Mouse (Mus musculus) neural tube, embryonic 15.5 days (tissue): ENCODE data around the gene Aars2. TPM values are rescaled to one million over a fixed set of nuclear protein-coding genes. Genes with fewer than 3 reads are reported as not detected.
A peak's percentile ranks its signal among the peaks of the same experiment; 100 is the strongest.

Source experiments
- ATAC-seq: fragments of 200-750 bp; cut with Nextera tagmentation; 2 replicates; pipeline ENCODE4 v1.8.0; 2017; ENCODE audit warnings: mild to moderate bottlenecking, moderate TSS enrichment, moderate library complexity; ENCODE audit not compliant: low FRiP score
- H3K27ac ChIP-seq: fragments of 300-500 bp; sonication (generic); replicated peaks from 2 replicates; pipeline ENCODE4 v1.5.1; 2015; ENCODE audit warnings: mild to moderate bottlenecking, inconsistent platforms
- H3K27me3 ChIP-seq: fragments of 300-500 bp; sonication (generic); replicated peaks from 2 replicates; pipeline ENCODE4 v1.6.1; 2015; ENCODE audit warnings: inconsistent platforms
- H3K36me3 ChIP-seq: fragments of 300-500 bp; sonication (generic); 2 replicates; pipeline ENCODE4 v1.6.1; 2015; ENCODE audit warnings: inconsistent platforms
- H3K4me1 ChIP-seq: fragments of 300-500 bp; sonication (generic); 2 replicates; pipeline ENCODE4 v1.6.1; 2015; ENCODE audit warnings: inconsistent platforms
- H3K4me2 ChIP-seq: fragments of 300-500 bp; sonication (generic); 2 replicates; pipeline ENCODE4 v1.6.1; 2015; ENCODE audit warnings: inconsistent platforms, mild to moderate bottlenecking, moderate library complexity
- H3K4me3 ChIP-seq: fragments of 300-500 bp; sonication (generic); replicated peaks from 2 replicates; pipeline ENCODE4 v1.5.1; 2015; ENCODE audit warnings: mild to moderate bottlenecking, inconsistent platforms
- H3K9ac ChIP-seq: fragments of 300-500 bp; sonication (generic); replicated peaks from 2 replicates; pipeline ENCODE4 v1.6.1; 2015; ENCODE audit warnings: mild to moderate bottlenecking, inconsistent platforms
- H3K9me3 ChIP-seq: fragments of 300-500 bp; sonication (generic); replicated peaks from 2 replicates; pipeline ENCODE4 v1.6.1; 2016; ENCODE audit warnings: inconsistent platforms
- WGBS: fragments of 180-500 bp; shearing (Covaris S2); methylation state at CpG from one replicate; pipeline ENCODE4 v1.1.7; 2015; ENCODE audit warnings: mixed read lengths; 5-methylcytosine and 5-hydroxymethylcytosine counted together
- polyA plus RNA-seq: library from polyadenylated mRNA; unstranded; fragments of >200 nt; fragmentation: Nextera tagmentation; extraction: Ambion mirVana; gene quantifications from 2 replicates; pipeline ENCODE4 v1.2.1, GENCODE M21; 2015

Gene Aars2
- polyA plus RNA-seq, 1 experiment from 2014 or later: 18.0 TPM

DNA sequence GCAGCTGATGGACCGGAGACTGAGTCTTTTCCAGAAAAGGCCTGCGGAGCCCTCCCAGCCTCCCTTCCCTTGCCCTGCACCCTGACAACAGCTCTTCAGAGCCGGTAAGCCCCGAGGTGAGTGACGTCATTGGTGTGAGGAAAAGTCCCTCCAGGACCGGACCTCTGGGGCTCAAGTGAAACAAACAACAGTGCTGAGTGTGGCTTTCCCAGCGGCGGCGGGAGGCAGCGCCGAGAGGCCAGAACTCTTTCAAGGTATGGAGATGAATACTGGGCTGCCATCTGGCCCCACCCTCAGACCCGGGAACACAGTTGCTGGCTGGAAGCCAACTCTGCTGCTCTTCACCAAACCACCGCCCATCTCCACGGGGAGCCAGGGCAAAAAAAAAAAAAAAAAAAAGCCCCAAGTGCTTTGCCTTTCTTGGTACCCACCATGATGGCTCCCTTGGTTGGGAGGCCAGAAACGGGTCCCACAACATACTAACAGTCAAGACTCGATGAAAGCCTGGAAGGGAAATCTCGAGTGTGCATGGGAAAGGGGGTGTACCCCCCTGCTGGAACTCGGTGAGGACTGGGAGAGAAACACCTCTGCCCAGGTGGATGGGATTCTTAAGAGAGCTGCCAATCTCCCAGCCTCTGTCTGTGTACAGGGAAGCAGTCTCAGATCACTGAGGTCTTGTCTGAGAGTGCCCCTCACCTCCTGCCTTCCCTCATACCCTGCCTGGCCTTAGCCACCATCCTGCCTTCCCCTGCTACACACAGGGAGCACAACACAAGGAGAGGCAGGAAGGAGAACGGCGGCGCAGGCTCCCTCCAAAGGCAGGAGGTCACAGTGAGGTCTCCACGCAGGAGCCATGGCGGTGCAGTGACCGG, 37.6 kb downstream of the Aars2 start:
- no peak overlapping the region for H3K9ac ChIP-seq

DNA sequence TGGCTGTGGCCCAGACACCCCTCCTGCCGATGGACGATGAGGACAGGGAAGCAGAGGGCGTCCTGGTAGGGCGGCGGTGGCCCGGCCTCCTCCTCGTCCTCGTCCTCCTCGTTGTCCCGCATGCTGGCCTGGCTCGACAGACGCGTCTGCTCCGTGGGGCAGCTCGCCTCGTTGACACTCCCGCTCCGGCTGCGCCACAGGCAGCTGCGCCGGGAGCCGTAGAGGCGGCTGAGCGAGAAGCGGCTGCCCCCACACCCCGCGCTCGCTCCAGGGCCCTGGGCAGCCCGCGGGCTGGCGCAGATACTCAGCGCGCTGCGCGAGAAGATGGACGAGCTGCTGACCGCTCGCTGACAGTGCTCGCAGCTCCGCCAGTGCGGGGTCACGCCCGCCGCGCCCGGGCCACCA, 38.2 kb downstream of the Aars2 start:
- Histone ChIP-seq H3K4me3 (peak overlapping the region; percentile 11; the same call in 1 of the 2 replicates), H3K27ac (no peak overlapping the region), H3K4me2 (peak overlapping the region; percentile 39), H3K27me3 (peaks cover 44% of the 10 kb centered on the region), H3K36me3 (peaks cover 18% of the 10 kb centered on the region), H3K4me1 (peaks cover 42% of the 10 kb centered on the region), H3K9ac (no peak overlapping the region), H3K9me3 (no peaks in the 10 kb centered on the region)
- no peak for ATAC-seq
- 6% methylated on average over 45 of the region's 46 CpGs for WGBS

More for the DNA sequence above, 37.6 kb downstream of the Aars2 start:
- Histone ChIP-seq H3K4me1 (peaks cover 39% of the 10 kb centered on the region), H3K9me3 (no peaks in the 10 kb centered on the region), H3K4me3 (peak overlapping the region; percentile 11; the same call in 1 of the 2 replicates), H3K36me3 (peaks cover 18% of the 10 kb centered on the region), H3K27me3 (peaks cover 49% of the 10 kb centered on the region), H3K4me2 (peak overlapping the region; percentile 39), H3K27ac (no peak overlapping the region)
- no peak for ATAC-seq
- WGBS: 13% methylated on average over 24 of the region's 24 CpGs

DNA sequence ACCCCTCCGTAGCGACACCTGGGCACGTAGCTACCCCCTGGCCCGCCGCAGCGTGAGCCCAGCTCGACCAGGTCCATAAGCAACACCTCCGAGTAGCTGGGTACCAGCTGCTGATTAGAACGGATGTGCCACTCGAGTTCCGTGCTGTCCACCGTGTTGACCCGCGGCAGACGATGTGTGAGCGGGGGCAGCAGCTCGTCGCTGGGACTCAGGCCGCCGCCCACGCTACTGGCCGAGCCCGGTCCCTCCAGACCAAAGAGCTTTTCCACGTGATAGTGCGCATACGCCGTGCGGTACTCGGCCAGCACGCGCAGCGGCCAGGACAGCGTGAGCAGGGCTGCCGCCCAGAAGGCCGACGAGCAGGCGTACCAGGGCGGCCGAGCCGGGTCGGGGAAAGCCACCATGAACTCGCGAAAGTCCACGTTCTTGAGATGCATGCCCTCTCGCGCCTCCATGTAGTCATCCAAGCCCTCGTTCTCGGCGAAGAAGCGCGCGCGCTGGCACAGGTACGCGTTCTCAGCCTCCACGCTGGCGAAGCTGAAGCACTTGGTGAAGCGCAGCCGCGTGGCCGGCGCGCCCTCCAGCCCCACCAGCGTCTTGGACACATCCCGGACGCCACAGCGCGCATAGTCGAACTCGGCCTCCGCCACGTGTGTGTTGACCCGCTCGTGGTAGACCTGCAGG, 38.8 kb downstream of the Aars2 start:
- peaks cover 47% of the 10 kb centered on the region for H3K4me1 ChIP-seq
- peak overlapping the region; percentile 39 for H3K4me2 ChIP-seq
- no peak for ATAC-seq
- H3K36me3 ChIP-seq: peaks cover 18% of the 10 kb centered on the region
- H3K27me3 ChIP-seq: peaks cover 41% of the 10 kb centered on the region
- no peak overlapping the region for H3K9ac ChIP-seq
- no peaks in the 10 kb centered on the region for H3K9me3 ChIP-seq
- WGBS: 12% methylated on average over 74 of the region's 74 CpGs
- peak overlapping the region; percentile 11 for H3K4me3 ChIP-seq
- no peak overlapping the region for H3K27ac ChIP-seq

DNA sequence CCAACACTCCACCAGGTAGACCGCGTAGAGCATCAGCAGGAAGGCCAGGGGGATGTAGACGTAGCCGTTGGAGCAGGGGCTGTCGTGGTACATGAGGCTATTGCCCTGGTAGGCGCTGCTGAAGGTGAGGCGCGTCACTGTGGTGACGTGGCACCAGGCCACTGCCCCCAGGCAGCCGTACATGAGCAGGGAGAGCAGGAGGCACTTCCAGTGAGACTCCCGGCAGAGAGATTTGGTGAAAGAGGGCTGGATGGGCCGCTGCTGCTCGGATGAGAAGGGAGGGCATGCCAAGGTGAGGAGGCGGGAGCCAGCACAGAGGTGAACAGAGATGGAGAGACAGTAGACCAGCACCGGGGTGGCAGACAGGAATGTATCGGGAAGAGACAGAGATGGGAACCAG, 40.3 kb downstream of the Aars2 start:
- ATAC-seq: no peak
- no peak overlapping the region for H3K4me3 ChIP-seq
- peak overlapping the region; percentile 72 for H3K4me2 ChIP-seq
- H3K36me3 ChIP-seq: peaks cover 18% of the 10 kb centered on the region
- peaks cover 40% of the 10 kb centered on the region for H3K27me3 ChIP-seq
- no peaks in the 10 kb centered on the region for H3K9me3 ChIP-seq
- peaks cover 50% of the 10 kb centered on the region for H3K4me1 ChIP-seq
- H3K9ac ChIP-seq: no peak overlapping the region
- WGBS: 62% methylated on average over 16 of the region's 16 CpGs
- no peak overlapping the region for H3K27ac ChIP-seq

DNA sequence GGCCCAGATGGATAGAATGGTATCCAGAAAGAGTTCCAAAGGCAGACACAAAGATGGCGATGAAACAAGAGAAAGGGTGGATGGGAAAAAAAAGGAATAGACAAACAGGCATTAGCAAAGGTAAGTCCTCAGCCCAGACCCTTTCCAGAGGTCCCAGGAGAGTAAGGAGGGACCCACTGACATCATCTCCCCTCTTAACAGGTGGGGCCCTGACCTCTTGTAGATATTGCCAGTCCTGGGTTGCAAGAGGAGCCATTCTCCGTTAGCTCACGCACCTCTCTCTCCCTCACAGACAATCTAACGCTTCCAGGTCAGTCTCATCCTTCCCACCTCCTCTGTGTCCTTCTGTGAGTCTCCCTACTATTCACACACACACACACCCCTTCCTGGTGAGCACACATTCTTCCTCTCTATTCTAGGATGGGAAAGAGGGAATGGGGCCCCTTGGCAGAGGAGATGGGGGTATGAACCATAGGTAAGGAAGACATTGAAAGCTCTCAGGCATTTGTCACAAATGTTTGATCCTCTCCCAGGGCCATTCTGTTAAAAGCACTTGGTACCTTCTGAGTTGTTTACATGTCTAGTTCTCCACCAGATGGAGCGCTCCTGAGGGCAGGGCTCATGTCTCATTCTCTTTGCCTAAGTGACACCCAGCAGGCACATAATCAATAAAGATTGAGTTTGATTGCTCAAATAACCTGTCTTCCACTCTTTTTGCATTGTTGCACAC, 41.0 kb downstream of the Aars2 start:
- H3K4me2 ChIP-seq: peak overlapping the region; percentile 72
- H3K27ac ChIP-seq: no peak overlapping the region
- H3K9ac ChIP-seq: no peak overlapping the region
- peaks cover 52% of the 10 kb centered on the region for H3K4me1 ChIP-seq
- H3K9me3 ChIP-seq: no peaks in the 10 kb centered on the region
- H3K4me3 ChIP-seq: peak overlapping the region; percentile 81; the same call in 1 of the 2 replicates
- peaks cover 18% of the 10 kb centered on the region for H3K36me3 ChIP-seq
- WGBS: 79% methylated on average over 5 of the region's 5 CpGs
- H3K27me3 ChIP-seq: peaks cover 40% of the 10 kb centered on the region
- ATAC-seq: no peak

DNA sequence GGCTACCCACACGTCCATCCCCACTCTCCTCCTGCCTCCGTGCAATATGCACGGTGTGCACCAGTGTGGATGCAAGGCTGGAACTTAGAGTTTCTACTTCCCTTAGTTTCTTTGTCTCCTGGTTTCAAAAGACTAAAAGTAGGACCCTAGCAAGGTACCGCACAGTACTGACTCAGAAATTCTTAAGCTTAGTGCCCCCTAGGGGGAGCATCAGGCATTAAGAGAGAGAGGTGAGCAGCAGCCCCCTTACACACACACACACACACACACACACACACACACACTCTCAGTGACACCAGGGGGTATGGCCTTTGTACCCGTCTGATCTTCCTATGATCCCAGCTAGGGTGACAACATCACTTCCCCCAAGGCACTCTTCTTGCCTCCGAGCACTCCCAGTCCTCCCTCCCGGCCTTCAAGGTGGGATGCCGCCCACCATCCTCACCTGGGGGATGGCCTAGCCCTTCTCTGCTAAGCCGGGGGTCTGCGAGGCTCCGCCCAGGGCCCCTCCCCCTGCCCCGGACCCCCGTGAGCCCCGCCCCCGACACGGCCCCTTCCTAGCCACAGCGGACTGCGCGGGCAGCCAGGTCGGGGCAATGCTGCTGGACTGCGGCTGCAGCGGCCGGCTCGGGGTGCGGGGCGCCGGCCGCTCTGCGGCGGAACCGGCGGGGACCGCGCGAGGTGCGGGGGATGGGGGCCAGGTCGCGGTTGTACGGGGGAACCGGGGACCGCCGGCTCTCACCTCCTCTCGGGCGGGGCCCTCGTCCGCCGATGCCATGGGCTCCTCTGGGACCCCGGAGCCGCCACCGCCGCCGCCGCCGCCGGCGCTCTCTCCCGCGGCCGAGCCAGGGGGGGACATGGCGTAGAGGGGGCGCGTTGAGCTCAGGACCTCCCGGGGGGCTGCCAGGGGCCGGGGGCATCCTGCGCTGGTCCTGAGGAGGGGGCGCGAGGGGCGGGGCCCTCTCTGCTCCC, 42.2 kb downstream of the Aars2 start:
- peak overlapping the region; percentile 99 for H3K9ac ChIP-seq

DNA sequence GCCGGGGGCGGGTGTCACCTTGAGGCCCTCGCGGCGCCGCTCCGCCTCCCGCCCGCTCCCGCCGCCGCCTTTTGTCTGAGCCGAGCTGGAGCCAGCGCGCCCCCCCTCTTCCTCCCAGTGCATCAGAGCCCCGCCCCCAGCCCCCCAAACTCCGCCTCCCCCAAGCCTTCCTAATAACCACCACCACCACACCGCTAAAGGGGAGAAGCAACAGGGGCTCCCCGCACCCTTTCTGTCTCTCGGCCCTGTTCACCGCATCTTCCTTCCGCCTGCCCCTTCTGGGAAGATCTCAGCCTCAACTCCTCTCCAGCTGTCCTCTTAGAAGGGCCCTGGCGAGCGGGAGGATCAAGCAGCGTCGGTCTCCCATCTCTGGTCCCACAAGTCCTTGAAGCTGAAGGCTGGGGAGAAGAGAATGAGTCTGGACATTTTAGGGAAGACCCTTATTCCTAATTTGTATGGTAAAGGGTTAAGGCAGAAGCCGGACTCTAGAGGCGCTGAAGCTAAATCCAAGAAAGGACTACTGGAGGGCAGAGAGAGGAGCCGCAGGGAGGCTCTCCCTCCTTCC, 43.1 kb downstream of the Aars2 start, which contains the start of gene Tmem151b:
Gene Tmem151b, minus strand, starts transcription at position 61 of the 565 bp plus-strand sequence.
- under 1% methylated on average over 12 of the region's 29 CpGs for WGBS

More for the DNA sequence above, 42.2 kb downstream of the Aars2 start:
- H3K27ac ChIP-seq: peak overlapping the region; percentile 93
- 2% methylated on average over 36 of the region's 68 CpGs for WGBS
- peaks cover 41% of the 10 kb centered on the region for H3K27me3 ChIP-seq
- peak; percentile 72 for ATAC-seq
- no peaks in the 10 kb centered on the region for H3K9me3 ChIP-seq
- H3K36me3 ChIP-seq: peaks cover 18% of the 10 kb centered on the region
- peak overlapping the region; percentile 72 for H3K4me2 ChIP-seq
- peaks cover 50% of the 10 kb centered on the region for H3K4me1 ChIP-seq
- peak overlapping the region; percentile 81 for H3K4me3 ChIP-seq

DNA sequence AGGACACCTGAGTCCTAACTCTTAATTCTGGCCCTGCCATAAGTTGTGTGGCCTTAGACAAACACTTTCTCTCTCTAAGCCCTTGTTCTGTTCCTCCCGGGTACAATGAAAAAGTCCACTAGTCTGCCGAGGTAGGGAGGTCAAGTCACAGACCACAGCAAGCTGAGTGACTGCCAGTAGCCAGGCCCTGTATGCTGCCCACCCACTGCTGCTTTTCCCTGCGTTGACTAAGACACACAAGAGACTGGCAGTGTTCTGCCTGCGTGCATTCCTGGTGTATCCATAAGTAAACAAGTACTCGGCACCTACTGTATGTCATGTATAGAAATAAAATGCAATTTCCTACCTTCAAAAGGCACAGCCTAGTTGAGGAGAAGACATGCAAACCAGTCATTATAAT, 43.6 kb downstream of the Aars2 start:
- H3K4me2 ChIP-seq: peak overlapping the region; percentile 72
- H3K9me3 ChIP-seq: no peaks in the 10 kb centered on the region
- H3K4me1 ChIP-seq: peaks cover 36% of the 10 kb centered on the region
- 37% methylated on average over 5 of the region's 5 CpGs for WGBS
- peak overlapping the region; percentile 93; the same call in 1 of the 2 replicates for H3K27ac ChIP-seq
- no peak for ATAC-seq
- H3K4me3 ChIP-seq: peak overlapping the region; percentile 81
- H3K9ac ChIP-seq: no peak overlapping the region
- peaks cover 30% of the 10 kb centered on the region for H3K27me3 ChIP-seq
- H3K36me3 ChIP-seq: peaks cover 6% of the 10 kb centered on the region

More for the DNA sequence above, 43.1 kb downstream of the Aars2 start, which contains the start of gene Tmem151b:
- peak within 1 kb of the TSS; percentile 72 for H3K4me2 ChIP-seq
- no peaks in the 10 kb centered on the region for H3K9me3 ChIP-seq
- peak within 1 kb of the TSS; percentile 99 for H3K9ac ChIP-seq
- H3K4me1 ChIP-seq: peaks cover 41% of the 10 kb centered on the region
- H3K27ac ChIP-seq: peak within 1 kb of the TSS; percentile 93
- peaks cover 36% of the 10 kb centered on the region for H3K27me3 ChIP-seq
- peak; percentile 80 for ATAC-seq
- H3K36me3 ChIP-seq: peaks cover 9% of the 10 kb centered on the region
- H3K4me3 ChIP-seq: peak within 1 kb of the TSS; percentile 81

DNA sequence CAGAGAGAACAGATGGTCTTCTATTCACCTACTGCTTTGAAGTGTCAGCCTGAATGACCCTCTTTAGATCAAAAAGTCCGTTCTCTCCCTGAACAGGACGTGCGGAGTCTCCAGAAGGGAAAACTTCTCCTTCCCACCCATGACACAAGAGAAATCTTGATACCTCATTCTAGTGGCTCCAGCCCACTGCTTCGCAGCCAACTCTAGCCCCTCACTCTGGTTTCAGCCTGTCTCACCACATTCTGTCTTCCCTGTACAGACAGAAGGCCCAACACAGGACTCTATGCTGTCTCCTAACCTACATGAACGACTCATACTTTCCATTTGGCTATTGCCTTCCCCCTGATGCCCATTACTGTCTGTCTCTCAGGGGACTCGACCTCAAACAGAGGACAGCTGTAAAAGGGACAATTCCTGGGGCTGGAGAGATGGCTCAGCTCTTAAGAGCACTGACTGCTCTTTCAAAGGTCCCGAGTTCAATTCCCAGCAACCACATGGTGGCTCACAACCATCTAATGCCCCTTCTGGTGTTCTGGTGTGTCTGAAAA, 44.7 kb downstream of the Aars2 start:
- H3K36me3 ChIP-seq: peaks cover 6% of the 10 kb centered on the region
- no peak for ATAC-seq
- no peak overlapping the region for H3K4me2 ChIP-seq
- H3K4me3 ChIP-seq: no peak overlapping the region
- WGBS: 37% methylated on average over 7 of the region's 7 CpGs
- H3K27ac ChIP-seq: no peak overlapping the region
- H3K27me3 ChIP-seq: peaks cover 22% of the 10 kb centered on the region
- H3K4me1 ChIP-seq: peaks cover 35% of the 10 kb centered on the region
- H3K9me3 ChIP-seq: no peaks in the 10 kb centered on the region
- H3K9ac ChIP-seq: no peak overlapping the region

DNA sequence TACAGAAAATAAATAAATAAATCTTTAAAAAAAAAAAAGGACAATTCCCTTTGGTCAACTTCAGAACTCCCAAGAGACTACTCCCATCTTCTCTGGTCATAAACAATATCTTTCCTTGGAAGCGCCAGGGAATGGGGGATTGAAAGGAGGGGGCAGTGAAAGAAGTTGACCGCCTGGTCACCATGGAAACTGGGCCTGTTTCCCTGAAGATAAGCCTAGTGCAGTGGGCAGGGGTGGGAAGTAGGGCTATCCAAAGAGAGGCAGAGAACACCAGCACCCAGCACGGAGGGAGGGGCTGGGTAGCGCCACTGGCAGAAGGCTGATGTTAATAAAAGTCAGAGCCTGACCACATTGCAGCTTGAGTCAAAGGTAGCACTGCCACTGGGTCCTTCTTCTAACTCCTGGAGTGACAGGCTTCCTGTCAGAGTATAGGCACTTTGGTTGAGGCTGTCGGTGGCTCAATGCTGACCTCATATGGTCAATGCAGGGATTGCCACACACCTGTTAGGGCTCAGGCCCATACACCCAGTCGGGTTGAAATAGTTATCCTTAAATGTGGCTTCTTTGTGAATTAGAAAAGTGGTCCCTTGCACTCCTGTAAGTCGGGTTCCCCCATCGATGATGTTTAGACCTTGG, 45.3 kb downstream of the Aars2 start:
- no peak overlapping the region for H3K4me2 ChIP-seq
- no peak for ATAC-seq
- H3K9ac ChIP-seq: no peak overlapping the region
- no peaks in the 10 kb centered on the region for H3K36me3 ChIP-seq
- no peaks in the 10 kb centered on the region for H3K9me3 ChIP-seq
- no peak overlapping the region for H3K4me3 ChIP-seq
- H3K27me3 ChIP-seq: peaks cover 21% of the 10 kb centered on the region
- 4% methylated on average over 8 of the region's 8 CpGs for WGBS
- peaks cover 41% of the 10 kb centered on the region for H3K4me1 ChIP-seq
- no peak overlapping the region for H3K27ac ChIP-seq
